Mouse (Mus musculus): Measurements from ENCODE around the gene Slc17a7. TPM values are rescaled to one million over a fixed set of nuclear protein-coding genes. Genes with fewer than 3 reads are reported as not detected.
A peak's percentile ranks its signal among the peaks of the same experiment; 100 is the strongest.

Slc17a7 gene
- polyA plus RNA-seq, 1 experiment = 2.0 TPM

- WGBS = 92% methylated on average over 8 of the region's 8 CpGs
- Histone ChIP-seq H3K27ac (ENCODE audit: control insufficient read depth, insufficient read depth, low read length) (no peak overlapping the region), H3K36me3 (ENCODE audit: control insufficient read depth, insufficient read depth, low read length) (no peaks in the 10 kb centered on the region), H3K4me1 (replicated peaks; ENCODE audit: control insufficient read depth, insufficient read depth, low read length) (peaks cover 58% of the 10 kb centered on the region), H3K27me3 (ENCODE audit: control insufficient read depth, insufficient read depth, low read length) (no peaks in the 10 kb centered on the region), H3K4me3 (ENCODE audit: control insufficient read depth, insufficient read depth, low read length) (no peak overlapping the region)
- TF ChIP-seq POLR2A (IDR thresholded peaks at IDR 0.05; ENCODE audit: control insufficient read depth, extremely low read depth, insufficient read depth, low read length, poor library complexity) = no peak
- DNase-seq = no peak
Observed at GRCm38 (mm10) chr7:45139904-45140723, 23.6 kb upstream of the Slc17a7 start.

DNA sequence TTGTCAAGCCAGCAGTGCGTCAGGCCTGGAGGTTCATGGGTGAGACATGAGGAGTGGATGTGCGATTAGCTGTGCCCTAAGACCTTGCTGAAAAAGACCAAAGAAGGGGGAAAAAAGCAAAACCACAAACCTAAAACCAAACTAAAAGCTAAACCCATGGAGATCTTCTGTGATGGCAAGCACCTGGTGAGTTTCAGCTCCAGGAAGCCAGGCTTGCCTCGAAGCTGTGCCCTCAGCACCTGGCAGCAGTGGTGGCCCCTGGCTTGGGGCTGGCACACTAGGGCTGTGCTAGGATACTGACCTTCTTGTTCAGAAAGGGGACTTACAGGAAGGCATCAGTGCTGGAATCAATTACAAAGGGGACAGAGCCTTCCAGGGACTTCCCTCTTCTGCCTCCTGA is 22.4 kb upstream of the Slc17a7 start:
- TF ChIP-seq CTCF (IDR thresholded peaks at IDR 0.05; ENCODE audit: borderline replicate concordance, control insufficient read depth, extremely low read depth, insufficient read depth, low read length, poor library complexity) (no peak), POLR2A (IDR thresholded peaks at IDR 0.05; ENCODE audit: control insufficient read depth, extremely low read depth, insufficient read depth, low read length, poor library complexity) (no peak)
- H3K4me3 ChIP-seq (ENCODE audit: control insufficient read depth, insufficient read depth, low read length) = no peak overlapping the region
- peak; percentile 53 for DNase-seq
- peaks cover 50% of the 10 kb centered on the region for H3K4me1 ChIP-seq (replicated peaks; ENCODE audit: control insufficient read depth, insufficient read depth, low read length)
- no peaks in the 10 kb centered on the region for H3K27me3 ChIP-seq (ENCODE audit: control insufficient read depth, insufficient read depth, low read length)
- WGBS = 5% methylated on average over 3 of the region's 3 CpGs
- no peaks in the 10 kb centered on the region for H3K36me3 ChIP-seq (ENCODE audit: control insufficient read depth, insufficient read depth, low read length)
- peak overlapping the region; percentile 65 for H3K27ac ChIP-seq (ENCODE audit: control insufficient read depth, insufficient read depth, low read length)

DNA sequence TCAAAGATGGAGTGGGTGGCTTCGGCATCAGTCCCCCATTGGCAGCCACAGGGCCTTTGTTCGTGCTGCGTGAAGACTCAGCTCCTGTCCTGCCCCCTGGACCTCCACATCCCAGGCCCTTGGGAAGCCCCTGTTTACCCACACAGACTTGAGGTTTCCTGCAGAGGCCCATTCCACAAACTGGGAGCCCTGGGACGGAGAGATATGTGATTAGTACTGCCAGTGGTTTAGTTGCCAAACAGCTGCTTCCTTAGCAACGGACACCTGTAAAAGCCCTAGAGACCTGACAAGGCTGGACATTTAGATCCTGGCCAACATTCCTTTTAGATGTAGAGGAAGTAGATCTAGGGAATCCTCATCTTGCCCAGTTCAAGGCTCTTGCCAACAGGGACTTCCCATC is 21.8 kb upstream of the Slc17a7 start:
- TF ChIP-seq CTCF (IDR thresholded peaks at IDR 0.05; ENCODE audit: borderline replicate concordance, control insufficient read depth, extremely low read depth, insufficient read depth, low read length, poor library complexity) = no peak
- TF ChIP-seq POLR2A (IDR thresholded peaks at IDR 0.05; ENCODE audit: control insufficient read depth, extremely low read depth, insufficient read depth, low read length, poor library complexity) = no peak
- 65% methylated on average over 5 of the region's 5 CpGs for WGBS
- DNase-seq = no peak
- Histone ChIP-seq H3K36me3 (ENCODE audit: control insufficient read depth, insufficient read depth, low read length) (no peaks in the 10 kb centered on the region), H3K4me3 (ENCODE audit: control insufficient read depth, insufficient read depth, low read length) (no peak overlapping the region), H3K4me1 (replicated peaks; ENCODE audit: control insufficient read depth, insufficient read depth, low read length) (peaks cover 45% of the 10 kb centered on the region), H3K27me3 (ENCODE audit: control insufficient read depth, insufficient read depth, low read length) (no peaks in the 10 kb centered on the region), H3K27ac (ENCODE audit: control insufficient read depth, insufficient read depth, low read length) (peak overlapping the region; percentile 65; the same call in 1 of the 2 replicates)

DNA sequence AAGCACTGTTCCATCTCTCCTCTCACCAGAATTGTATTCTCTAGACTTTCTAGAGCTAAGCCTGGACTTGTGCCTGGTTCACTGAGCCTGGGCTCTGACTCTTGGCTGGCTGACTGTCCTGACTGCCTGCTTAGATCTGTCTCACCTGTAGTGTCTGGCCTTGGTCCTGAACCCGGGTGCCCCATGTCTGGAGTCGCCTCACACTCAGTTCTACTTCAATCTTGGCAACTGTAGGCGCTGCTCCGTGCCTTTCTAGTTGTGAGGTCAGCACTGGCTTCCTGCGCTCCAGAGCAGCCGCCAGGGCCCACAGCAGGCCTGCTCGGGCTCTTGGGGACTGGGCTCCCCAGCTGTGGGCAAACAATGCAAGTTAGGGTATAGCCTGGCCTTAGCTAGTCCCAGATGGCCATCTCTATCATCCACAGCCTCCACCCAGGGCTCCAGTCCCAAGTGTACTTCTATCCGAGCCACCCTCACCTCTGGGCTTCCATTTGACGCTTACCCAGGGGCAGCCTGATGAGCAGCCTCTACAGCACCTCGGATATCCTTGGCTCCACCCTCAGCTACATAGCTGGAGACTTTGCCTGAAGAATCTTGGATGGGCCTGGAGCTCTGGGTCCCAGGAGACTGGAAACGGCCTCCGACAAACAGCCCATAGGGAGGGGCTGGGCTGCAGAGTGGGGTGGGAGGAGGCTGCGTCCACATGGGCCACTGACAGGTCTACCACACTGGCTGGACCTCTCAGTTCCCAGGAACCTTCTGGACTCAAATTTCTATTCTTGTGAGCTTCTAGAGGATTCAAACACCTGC is 19.2 kb upstream of the Slc17a7 start:
- H3K27me3 ChIP-seq (ENCODE audit: control insufficient read depth, insufficient read depth, low read length) = no peaks in the 10 kb centered on the region
- H3K4me3 ChIP-seq (ENCODE audit: control insufficient read depth, insufficient read depth, low read length) = no peak overlapping the region
- H3K4me1 ChIP-seq (replicated peaks; ENCODE audit: control insufficient read depth, insufficient read depth, low read length) = peaks cover 31% of the 10 kb centered on the region
- H3K36me3 ChIP-seq (ENCODE audit: control insufficient read depth, insufficient read depth, low read length) = no peaks in the 10 kb centered on the region
- no peak for DNase-seq
- H3K27ac ChIP-seq (ENCODE audit: control insufficient read depth, insufficient read depth, low read length) = no peak overlapping the region
- 97% methylated on average over 13 of the region's 13 CpGs for WGBS
- no peak for TF ChIP-seq POLR2A (IDR thresholded peaks at IDR 0.05; ENCODE audit: control insufficient read depth, extremely low read depth, insufficient read depth, low read length, poor library complexity)
- TF ChIP-seq CTCF (IDR thresholded peaks at IDR 0.05; ENCODE audit: borderline replicate concordance, control insufficient read depth, extremely low read depth, insufficient read depth, low read length, poor library complexity) = no peak

DNA sequence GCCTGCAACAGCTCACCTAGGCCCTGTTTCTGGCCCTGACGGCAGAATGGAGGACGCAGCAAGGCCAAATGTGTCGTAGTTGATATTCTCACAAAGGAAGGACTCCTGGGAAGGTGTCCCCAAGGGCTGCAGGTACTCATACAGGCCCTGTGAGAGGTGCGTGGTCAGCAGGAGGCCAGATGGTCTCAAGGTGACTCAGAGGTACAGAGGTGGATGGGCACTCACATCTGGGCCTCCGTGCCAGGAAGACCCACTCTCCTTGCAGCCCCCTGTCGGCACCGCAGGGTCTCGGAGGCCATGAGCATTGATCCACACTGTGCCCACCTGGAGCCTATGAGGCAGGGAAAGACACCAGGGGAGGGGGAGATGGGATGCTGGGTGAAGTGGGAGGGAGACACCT is 18.3 kb upstream of the Slc17a7 start:
- 99% methylated on average over 8 of the region's 8 CpGs for WGBS
- H3K27me3 ChIP-seq (ENCODE audit: control insufficient read depth, insufficient read depth, low read length) = no peaks in the 10 kb centered on the region
- DNase-seq = no peak
- H3K36me3 ChIP-seq (ENCODE audit: control insufficient read depth, insufficient read depth, low read length) = no peaks in the 10 kb centered on the region
- H3K27ac ChIP-seq (ENCODE audit: control insufficient read depth, insufficient read depth, low read length) = no peak overlapping the region
- no peak overlapping the region for H3K4me3 ChIP-seq (ENCODE audit: control insufficient read depth, insufficient read depth, low read length)
- H3K4me1 ChIP-seq (replicated peaks; ENCODE audit: control insufficient read depth, insufficient read depth, low read length) = peaks cover 22% of the 10 kb centered on the region
- TF ChIP-seq CTCF (IDR thresholded peaks at IDR 0.05; ENCODE audit: borderline replicate concordance, control insufficient read depth, extremely low read depth, insufficient read depth, low read length, poor library complexity) (no peak), POLR2A (IDR thresholded peaks at IDR 0.05; ENCODE audit: control insufficient read depth, extremely low read depth, insufficient read depth, low read length, poor library complexity) (no peak)

- TF ChIP-seq POLR2A (IDR thresholded peaks at IDR 0.05; ENCODE audit: control insufficient read depth, extremely low read depth, insufficient read depth, low read length, poor library complexity) (no peak), CTCF (IDR thresholded peaks at IDR 0.05; ENCODE audit: borderline replicate concordance, control insufficient read depth, extremely low read depth, insufficient read depth, low read length, poor library complexity) (no peak)
- Histone ChIP-seq H3K4me3 (ENCODE audit: control insufficient read depth, insufficient read depth, low read length) (no peak overlapping the region), H3K4me1 (replicated peaks; ENCODE audit: control insufficient read depth, insufficient read depth, low read length) (peaks cover 8% of the 10 kb centered on the region), H3K27ac (ENCODE audit: control insufficient read depth, insufficient read depth, low read length) (no peak overlapping the region), H3K36me3 (ENCODE audit: control insufficient read depth, insufficient read depth, low read length) (no peaks in the 10 kb centered on the region), H3K27me3 (ENCODE audit: control insufficient read depth, insufficient read depth, low read length) (no peaks in the 10 kb centered on the region)
- no peak for DNase-seq
- WGBS = 97% methylated on average over 11 of the region's 11 CpGs
Observed at GRCm38 (mm10) chr7:45147267-45147666, 16.5 kb upstream of the Slc17a7 start.
